Mouse (Mus musculus) MEL (cell line): ENCODE results near the gene App. TPM values are rescaled to one million over a fixed set of nuclear protein-coding genes. Genes with fewer than 3 reads are reported as not detected.

Source experiments
- DNase-seq: peaks from one replicate; pipeline ENCODE4 v3.0.0; 2011; ENCODE audit warnings: low read depth, low spot score
- H3K27ac ChIP-seq: 2 replicates; pipeline ENCODE4 v1.5.1; 2012; ENCODE audit warnings: low read depth, mild to moderate bottlenecking, control low read depth, low read length, moderate library complexity; ENCODE audit not compliant: control insufficient read depth
- H3K27me3 ChIP-seq, 2 experiments: fragments of 150-350 bp in 1 of 2; sonication (generic) in 1 of 2; 2 replicates each; pipeline ENCODE4 v1.6.1; 2012; ENCODE audit warnings: low read length in 2 of 2, mild to moderate bottlenecking in 2 of 2, improper control_type of control experiment in 1 of 2, moderate library complexity in 1 of 2; ENCODE audit not compliant: insufficient read depth in 2 of 2, control insufficient read depth in 1 of 2
- H3K36me3 ChIP-seq, 2 experiments: 2 replicates each; pipeline ENCODE4 v1.6.1; 2012 to 2014; ENCODE audit warnings: low read length in 2 of 2, improper control_type of control experiment in 1 of 2, inconsistent platforms in 1 of 2, mild to moderate bottlenecking in 1 of 2; ENCODE audit not compliant: insufficient read depth in 2 of 2, control insufficient read depth in 1 of 2
- H3K4me1 ChIP-seq, 2 experiments: fragments of 150-350 bp in 1 of 2; sonication (generic) in 1 of 2; 2 replicates each; pipeline ENCODE4 v1.6.1; 2012; ENCODE audit warnings: low read length in 2 of 2, improper control_type of control experiment in 1 of 2, mild to moderate bottlenecking in 1 of 2; ENCODE audit not compliant: insufficient read depth in 2 of 2, control insufficient read depth in 1 of 2
- H3K4me3 ChIP-seq, 2 experiments: fragments of 150-350 bp in 1 of 2; sonication (generic) in 1 of 2; 2 replicates each; pipeline ENCODE4 v1.5.1; 2012; ENCODE audit warnings: low read depth in 2 of 2, low read length in 2 of 2, mild to moderate bottlenecking in 2 of 2, moderate library complexity in 2 of 2, control low read depth in 1 of 2, improper control_type of control experiment in 1 of 2; ENCODE audit not compliant: control insufficient read depth in 1 of 2, insufficient read depth in 1 of 2
- H3K79me2 ChIP-seq: 2 replicates; pipeline ENCODE4 v1.6.1; 2012; ENCODE audit warnings: mild to moderate bottlenecking, low read length, moderate library complexity; ENCODE audit not compliant: control insufficient read depth, poor library complexity, insufficient read depth
- H3K9ac ChIP-seq: 2 replicates; pipeline ENCODE4 v1.6.1; 2012; ENCODE audit warnings: low read depth, mild to moderate bottlenecking, control low read depth, low read length, moderate library complexity; ENCODE audit not compliant: control insufficient read depth, poor library complexity, severe bottlenecking
- H3K9me3 ChIP-seq: fragments of 150-350 bp; sonication (generic); replicated peaks from 2 replicates; pipeline ENCODE4 v1.6.1; 2012; ENCODE audit warnings: mild to moderate bottlenecking, low read length, improper control_type of control experiment, moderate library complexity; ENCODE audit not compliant: insufficient read depth
- CHD2 ChIP-seq: IDR thresholded peaks from 2 replicates; pipeline ENCODE4 v1.6.1; 2011; ENCODE audit warnings: low read length, improper control_type of control experiment
- CTCF ChIP-seq, 3 experiments: IDR thresholded peaks in 2 of 3; conservative IDR thresholded peaks in 1 of 3; 2 replicates each; pipeline ENCODE4 v1.5.1; 2011 to 2012; ENCODE audit warnings: low read length in 3 of 3, low read depth in 2 of 3, mild to moderate bottlenecking in 2 of 3, improper control_type of control experiment in 1 of 3, inconsistent platforms in 1 of 3, mixed read lengths in 1 of 3, moderate library complexity in 1 of 3; ENCODE audit not compliant: control insufficient read depth in 1 of 3, insufficient read depth in 1 of 3, poor library complexity in 1 of 3, severe bottlenecking in 1 of 3
- GABPA ChIP-seq: IDR thresholded peaks from 2 replicates; pipeline ENCODE4 v1.6.1; 2012; ENCODE audit warnings: low read depth, mild to moderate bottlenecking, inconsistent platforms, low read length, improper control_type of control experiment, moderate library complexity
- HCFC1 ChIP-seq: IDR thresholded peaks from 2 replicates; pipeline ENCODE4 v1.6.1; 2012; ENCODE audit warnings: low read depth, mild to moderate bottlenecking, inconsistent platforms, low read length, improper control_type of control experiment, moderate library complexity
- JUND ChIP-seq: IDR thresholded peaks from 2 replicates; pipeline ENCODE4 v1.6.1; 2011; ENCODE audit warnings: low read depth, mild to moderate bottlenecking, improper control_type of control experiment, low read length
- KAT2A ChIP-seq: conservative IDR thresholded peaks from 2 replicates; pipeline ENCODE4 v1.6.1; 2012; ENCODE audit warnings: low read depth, low read length, improper control_type of control experiment, inconsistent platforms
- MAZ ChIP-seq: IDR thresholded peaks from 2 replicates; pipeline ENCODE4 v1.6.1; 2012; ENCODE audit warnings: low read depth, mild to moderate bottlenecking, inconsistent platforms, low read length, improper control_type of control experiment
- NELFE ChIP-seq: IDR thresholded peaks from 2 replicates; pipeline ENCODE4 v1.6.1; 2011; ENCODE audit warnings: low read depth, low read length, improper control_type of control experiment
- POLR2AphosphoS2 ChIP-seq: IDR thresholded peaks from 2 replicates; pipeline ENCODE4 v1.6.1; 2011; ENCODE audit warnings: low read length, improper control_type of control experiment
- POLR2AphosphoS5 ChIP-seq: IDR thresholded peaks from 2 replicates; pipeline ENCODE4 v1.6.1; 2012; ENCODE audit warnings: low read depth, borderline replicate concordance, mild to moderate bottlenecking, inconsistent platforms, low read length, moderate library complexity, mixed read lengths
- RAD21 ChIP-seq: IDR thresholded peaks from 2 replicates; pipeline ENCODE4 v1.6.1; 2011; ENCODE audit warnings: mild to moderate bottlenecking, low read depth, low read length, improper control_type of control experiment
- SIN3A ChIP-seq: IDR thresholded peaks from 2 replicates; pipeline ENCODE4 v1.6.1; 2012; ENCODE audit warnings: low read length, improper control_type of control experiment, inconsistent platforms
- SMC3 ChIP-seq: IDR thresholded peaks from 2 replicates; pipeline ENCODE4 v1.6.1; 2011; ENCODE audit warnings: low read depth, low read length, improper control_type of control experiment
- TBP ChIP-seq: IDR thresholded peaks from 2 replicates; pipeline ENCODE4 v1.8.0; 2011; ENCODE audit warnings: low read depth, low read length, improper control_type of control experiment
- TCF12 ChIP-seq: IDR thresholded peaks from 2 replicates; pipeline ENCODE4 v1.6.1; 2014; ENCODE audit warnings: low read depth, mild to moderate bottlenecking, inconsistent platforms, low read length, improper control_type of control experiment, moderate library complexity
- UBTF ChIP-seq: IDR thresholded peaks from 2 replicates; pipeline ENCODE4 v1.6.1; 2012; ENCODE audit warnings: low read depth, mild to moderate bottlenecking, inconsistent platforms, low read length, improper control_type of control experiment, moderate library complexity, borderline replicate concordance; ENCODE audit not compliant: insufficient read depth
- USF2 ChIP-seq, 2 experiments: IDR thresholded peaks; 2 replicates each; pipeline ENCODE4 v1.6.1; 2011 to 2012; ENCODE audit warnings: improper control_type of control experiment in 2 of 2, low read length in 2 of 2, borderline replicate concordance in 1 of 2, inconsistent platforms in 1 of 2, low read depth in 1 of 2, mild to moderate bottlenecking in 1 of 2; ENCODE audit not compliant: insufficient read depth in 1 of 2
- ZC3H11A ChIP-seq: IDR thresholded peaks from 2 replicates; pipeline ENCODE4 v1.6.1; 2012; ENCODE audit warnings: low read depth, mild to moderate bottlenecking, inconsistent platforms, low read length, improper control_type of control experiment
- ZMIZ1 ChIP-seq: IDR thresholded peaks from 2 replicates; pipeline ENCODE4 v1.6.1; 2012; ENCODE audit warnings: low read depth, mild to moderate bottlenecking, inconsistent platforms, low read length, improper control_type of control experiment, moderate library complexity
- ZNF384 ChIP-seq: IDR thresholded peaks from 2 replicates; pipeline ENCODE4 v1.6.1; 2012; ENCODE audit warnings: low read depth, mild to moderate bottlenecking, inconsistent platforms, low read length, improper control_type of control experiment
- polyA plus RNA-seq, 2 experiments: library from polyadenylated mRNA; stranded (reverse) in 1 of 2; unstranded in 1 of 2; fragments of >175 nt in 1 of 2; fragments of >200 nt in 1 of 2; gene quantifications; 2 replicates each; pipeline versions ENCODE4 v1.2.1 to v1.2.4; 2012; ENCODE audit warnings: low replicate concordance in 2 of 2, low read depth in 1 of 2; ENCODE audit not compliant: insufficient read length in 2 of 2, insufficient read depth in 1 of 2, missing spikeins in 1 of 2
- total RNA-seq: library from RNA; depleted of rRNA; stranded (reverse); fragments of 300-350 nt; gene quantifications from 2 replicates; pipeline ENCODE4 v1.2.3, GENCODE M21; 2012

Gene App
- total and polyA plus RNA-seq, 3 experiments: not detected

DNA sequence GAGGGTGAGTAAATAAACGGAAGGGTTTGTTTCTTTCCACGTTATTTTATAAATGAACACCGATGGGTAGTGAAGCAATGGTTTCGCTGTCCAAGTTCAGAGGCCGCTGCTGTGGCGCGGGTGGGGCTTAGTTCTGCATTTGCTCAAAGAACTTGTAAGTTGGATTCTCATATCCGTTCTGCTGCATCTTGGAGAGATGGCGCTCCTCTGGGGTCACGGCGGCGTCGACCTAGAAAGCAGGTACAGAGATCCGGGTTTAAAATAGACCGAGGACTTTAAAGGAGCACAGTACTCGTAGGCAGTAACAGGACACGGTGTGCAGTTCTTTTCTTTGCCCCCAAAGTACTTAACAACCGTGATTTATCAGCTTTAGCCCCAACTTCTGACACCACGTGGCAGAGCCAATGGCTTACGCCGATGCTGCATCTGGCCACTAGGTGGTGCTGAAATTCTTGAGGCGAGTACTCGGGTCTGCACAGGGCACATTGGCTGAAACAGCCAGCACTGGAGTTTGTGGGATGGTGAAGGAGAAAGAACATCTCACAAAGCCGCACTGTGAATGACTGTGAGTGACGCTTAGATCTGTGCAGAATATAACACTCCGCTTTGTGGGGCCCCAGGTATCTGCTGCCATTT is 218.2 kb downstream of the App start:
- Histone ChIP-seq H3K9me3 (no peaks in the 10 kb centered on the region), H3K36me3 (no peaks in the 10 kb centered on the region), H3K9ac (no peak overlapping the region), H3K4me1 (no peaks in the 10 kb centered on the region), H3K4me3 (no peak overlapping the region), H3K79me2 (no peaks in the 10 kb centered on the region), H3K27ac (no peak overlapping the region), H3K27me3 (no peaks in the 10 kb centered on the region)
- TF ChIP-seq GABPA: no peak
- TF ChIP-seq KAT2A: no peak
- TF ChIP-seq ZC3H11A: no peak
- TF ChIP-seq SMC3: peak; percentile 47
- no peak for TF ChIP-seq SIN3A
- peak; percentile 44 for TF ChIP-seq RAD21
- no peak for TF ChIP-seq UBTF
- peak; percentile 47 to 78 (median 54); a peak in 5 of 6 replicates for TF ChIP-seq CTCF (IDR thresholded peaks at IDR 0.05 in 2 of 3, conservative IDR thresholded peaks at IDR 0.05 in 1 of 3; ENCODE audit: control insufficient read depth in 1 of 3, insufficient read depth in 1 of 3, low read depth in 2 of 3, low read length in 3 of 3, poor library complexity in 1 of 3, severe bottlenecking in 1 of 3)
- peak; percentile 37 for DNase-seq

DNA sequence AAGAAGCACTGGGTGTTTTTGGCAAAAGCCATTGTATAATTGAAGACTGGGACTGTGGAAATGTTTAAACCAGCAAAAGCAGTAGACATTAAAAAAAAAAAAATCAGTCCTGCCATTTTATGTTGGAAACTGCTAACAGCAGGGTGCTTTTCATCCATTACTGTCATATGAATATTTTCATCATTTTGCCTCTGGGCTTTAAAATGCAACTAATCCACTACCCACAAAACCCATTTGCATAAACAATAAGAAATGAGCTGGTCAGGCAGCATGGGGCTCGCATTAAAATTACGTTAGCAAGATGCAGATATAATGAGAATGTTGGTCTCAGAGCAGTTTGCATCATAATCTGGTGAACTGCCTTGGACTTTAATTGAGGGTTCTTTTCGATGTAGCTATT is 242.5 kb downstream of the App start:
- no peak for DNase-seq
- TF ChIP-seq ZC3H11A: no peak
- TF ChIP-seq USF2 (IDR thresholded peaks at IDR 0.05; ENCODE audit: borderline replicate concordance in 1 of 2, insufficient read depth in 1 of 2, low read depth in 1 of 2, low read length in 2 of 2): no peak
- Histone ChIP-seq H3K4me1 (no peaks in the 10 kb centered on the region), H3K9me3 (no peaks in the 10 kb centered on the region), H3K79me2 (no peaks in the 10 kb centered on the region), H3K4me3 (no peak overlapping the region), H3K27ac (no peak overlapping the region), H3K27me3 (no peaks in the 10 kb centered on the region), H3K36me3 (no peaks in the 10 kb centered on the region), H3K9ac (no peak overlapping the region)

- TF ChIP-seq SMC3 (no peak), HCFC1 (no peak), JUND (no peak), TCF12 (no peak), CHD2 (no peak), MAZ (no peak), CTCF (IDR thresholded peaks at IDR 0.05 in 2 of 3, conservative IDR thresholded peaks at IDR 0.05 in 1 of 3; ENCODE audit: control insufficient read depth in 1 of 3, insufficient read depth in 1 of 3, low read depth in 2 of 3, low read length in 3 of 3, poor library complexity in 1 of 3, severe bottlenecking in 1 of 3) (no peak), NELFE (no peak), POLR2AphosphoS5 (no peak), TBP (no peak), ZMIZ1 (no peak), POLR2AphosphoS2 (no peak), ZNF384 (no peak), SIN3A (no peak)
- Histone ChIP-seq H3K4me1 (no peaks in the 10 kb centered on the region), H3K9me3 (no peaks in the 10 kb centered on the region), H3K27me3 (no peaks in the 10 kb centered on the region), H3K79me2 (no peaks in the 10 kb centered on the region), H3K9ac (no peak overlapping the region), H3K36me3 (no peaks in the 10 kb centered on the region), H3K4me3 (no peak overlapping the region), H3K27ac (no peak overlapping the region)
- DNase-seq: no peak
These were observed 245.7 kb downstream of the App start for GRCm38 (mm10) chr16:84927827-84928226.
